Mouse (Mus musculus) CH12.LX (cell line): ENCODE measurements around the gene Ssbp3. TPM values are rescaled to one million over a fixed set of nuclear protein-coding genes. Genes with fewer than 3 reads are reported as not detected.
A peak's percentile ranks its signal among the peaks of the same experiment; 100 is the strongest.

Experiments used
- DNase-seq: peaks from one replicate; pipeline ENCODE4 v3.0.0-alpha.2; 2013; ENCODE audit errors: extremely low read depth
- H3K27ac ChIP-seq: 2 replicates; pipeline ENCODE4 v1.5.1; 2012; ENCODE audit warnings: low read depth, mild to moderate bottlenecking, control low read depth, moderate library complexity; ENCODE audit not compliant: insufficient read depth
- H3K27me3 ChIP-seq: replicated peaks from 2 replicates; pipeline ENCODE3; 2012; ENCODE audit warnings: inconsistent platforms
- H3K36me3 ChIP-seq, 2 experiments: replicated peaks in 1 of 2; 2 replicates each; pipeline versions ENCODE3 to v1.6.1; 2012; ENCODE audit warnings: inconsistent platforms in 1 of 2, low read length in 1 of 2, mild to moderate bottlenecking in 1 of 2, mixed read lengths in 1 of 2, moderate library complexity in 1 of 2; ENCODE audit not compliant: control insufficient read depth in 1 of 2, insufficient read depth in 1 of 2
- H3K4me1 ChIP-seq, 2 experiments: 2 replicates each; pipeline ENCODE4 v1.6.1; 2012; ENCODE audit warnings: inconsistent platforms in 1 of 2, moderate library complexity in 1 of 2; ENCODE audit not compliant: insufficient read depth in 2 of 2, control insufficient read depth in 1 of 2
- H3K4me2 ChIP-seq: 2 replicates; pipeline ENCODE4 v1.6.1; 2012; ENCODE audit warnings: low read depth, mild to moderate bottlenecking, control low read depth; ENCODE audit not compliant: poor library complexity, insufficient read depth, severe bottlenecking
- H3K4me3 ChIP-seq, 3 experiments: fragments of 150-350 bp in 1 of 3; sonication (generic) in 1 of 3; replicated peaks in 1 of 3; 2 replicates each; pipeline versions ENCODE3 to v1.5.1; 2011 to 2012; ENCODE audit warnings: low read depth in 2 of 3, low read length in 2 of 3, mild to moderate bottlenecking in 2 of 3, moderate library complexity in 2 of 3, control low read depth in 1 of 3, improper control_type of control experiment in 1 of 3, inconsistent platforms in 1 of 3, mixed read lengths in 1 of 3; ENCODE audit not compliant: poor library complexity in 1 of 3
- H3K79me2 ChIP-seq: replicated peaks from 2 replicates; pipeline ENCODE4 v1.6.1; 2012; ENCODE audit warnings: mild to moderate bottlenecking, moderate library complexity; ENCODE audit not compliant: control insufficient read depth, poor library complexity, insufficient read depth, severe bottlenecking; ENCODE audit errors: extremely low read depth
- H3K9ac ChIP-seq: 2 replicates; pipeline ENCODE4 v1.6.1; 2012; ENCODE audit warnings: low read depth, mild to moderate bottlenecking, control low read depth, moderate library complexity; ENCODE audit not compliant: insufficient read depth
- H3K9me3 ChIP-seq: replicated peaks from 2 replicates; pipeline ENCODE3; 2012; ENCODE audit warnings: low read length, inconsistent platforms, mixed read lengths
- ELF1 ChIP-seq: IDR thresholded peaks from 2 replicates; pipeline ENCODE4 v1.6.1; 2014; ENCODE audit warnings: low read depth, mild to moderate bottlenecking, inconsistent platforms, low read length, improper control_type of control experiment
- HCFC1 ChIP-seq: IDR thresholded peaks from 2 replicates; pipeline ENCODE4 v1.6.1; 2012; ENCODE audit warnings: low read depth, mild to moderate bottlenecking, inconsistent platforms, low read length, improper control_type of control experiment
- JUN ChIP-seq: IDR thresholded peaks from 2 replicates; pipeline ENCODE4 v1.6.1; 2011; ENCODE audit warnings: low read depth, mild to moderate bottlenecking, low read length, improper control_type of control experiment, moderate library complexity; ENCODE audit not compliant: insufficient read depth
- JUND ChIP-seq: conservative IDR thresholded peaks from 2 replicates; pipeline ENCODE4 v1.6.1; 2011; ENCODE audit warnings: low read depth, low read length, improper control_type of control experiment
- KAT2A ChIP-seq: IDR thresholded peaks from 2 replicates; pipeline ENCODE4 v1.6.1; 2012; ENCODE audit warnings: low read length, improper control_type of control experiment, inconsistent platforms; ENCODE audit not compliant: insufficient replicate concordance
- MAX ChIP-seq: IDR thresholded peaks from 2 replicates; pipeline ENCODE4 v1.6.1; 2011; ENCODE audit warnings: low read length, improper control_type of control experiment
- MAZ ChIP-seq: IDR thresholded peaks from 2 replicates; pipeline ENCODE4 v1.6.1; 2012; ENCODE audit warnings: low read depth, mild to moderate bottlenecking, inconsistent platforms, low read length, improper control_type of control experiment, moderate library complexity
- MXI1 ChIP-seq: IDR thresholded peaks from 2 replicates; pipeline ENCODE4 v1.6.1; 2011; ENCODE audit warnings: mild to moderate bottlenecking, low read depth, low read length, improper control_type of control experiment
- NELFE ChIP-seq: IDR thresholded peaks from 2 replicates; pipeline ENCODE4 v1.6.1; 2011; ENCODE audit warnings: low read depth, low read length, improper control_type of control experiment
- PAX5 ChIP-seq: IDR thresholded peaks from 2 replicates; pipeline ENCODE4 v1.6.1; 2012; ENCODE audit warnings: low read length, inconsistent platforms, mixed read lengths
- POLR2AphosphoS2 ChIP-seq: IDR thresholded peaks from 2 replicates; pipeline ENCODE4 v1.6.1; 2011; ENCODE audit warnings: low read depth, low read length, improper control_type of control experiment
- RAD21 ChIP-seq: IDR thresholded peaks from 2 replicates; pipeline ENCODE4 v1.6.1; 2011; ENCODE audit warnings: low read depth, mild to moderate bottlenecking, low read length, improper control_type of control experiment, moderate library complexity
- SMC3 ChIP-seq: IDR thresholded peaks from 2 replicates; pipeline ENCODE4 v1.6.1; 2011; ENCODE audit warnings: low read depth, low read length, improper control_type of control experiment
- TBP ChIP-seq: conservative IDR thresholded peaks from 2 replicates; pipeline ENCODE4 v1.6.1; 2011; ENCODE audit warnings: low read depth, low read length, improper control_type of control experiment
- UBTF ChIP-seq: IDR thresholded peaks from 2 replicates; pipeline ENCODE4 v1.6.1; 2012; ENCODE audit warnings: low read depth, mild to moderate bottlenecking, inconsistent platforms, low read length, improper control_type of control experiment, moderate library complexity
- USF2 ChIP-seq: conservative IDR thresholded peaks from 2 replicates; pipeline ENCODE4 v1.6.1; 2011; ENCODE audit warnings: low read depth, low read length, improper control_type of control experiment
- ZKSCAN1 ChIP-seq: IDR thresholded peaks from 2 replicates; pipeline ENCODE4 v1.6.1; 2012; ENCODE audit warnings: low read depth, inconsistent platforms, low read length, improper control_type of control experiment, borderline replicate concordance
- ZNF384 ChIP-seq: IDR thresholded peaks from 2 replicates; pipeline ENCODE4 v1.6.1; 2012; ENCODE audit warnings: low read depth, low read length, improper control_type of control experiment, inconsistent platforms
- dilution Hi-C: fragments of 300-500 bp; cut with MboI; formaldehyde crosslinking; loops from 2 replicates; pipeline ENCODE4 v1.14.3; 2020; ENCODE audit warnings: low sequenced_read_pairs; ENCODE audit not compliant: extremely low pct_unique_long_range_greater_than_20kb, extremely low pct_ligation_motif_present
- in situ Hi-C: fragments of 300-500 bp; cut with MboI; formaldehyde crosslinking; loops from 3 replicates; pipeline ENCODE4 v1.14.3; 2019; ENCODE audit warnings: low sequenced_read_pairs, low pct_ligation_motif_present, low pct_unique_long_range_greater_than_20kb, mixed read lengths
- polyA plus RNA-seq: library from polyadenylated mRNA; unstranded; fragments of >175 nt; gene quantifications from 2 replicates; pipeline ENCODE4 v1.2.1, GENCODE M21; 2012; ENCODE audit warnings: low read depth; ENCODE audit not compliant: insufficient read length
- total RNA-seq, 2 experiments: library from RNA; depleted of rRNA; stranded (reverse); fragments of 300-350 nt in 1 of 2; fragments of >200 nt in 1 of 2; gene quantifications; 2 replicates each; pipeline ENCODE4 v1.2.3; 2012 to 2014

Ssbp3 gene
- total and polyA plus RNA-seq, 3 experiments, result 32.4 to 129 (median 76.5) TPM

GRCm38 (mm10) chr4:106983908-106984515 is 73.5 kb downstream of the Ssbp3 start:
- Histone ChIP-seq H3K9ac (no peak overlapping the region), H3K27ac (peak overlapping the region; percentile 17; the same call in 1 of the 2 replicates), H3K4me2 (no peak overlapping the region), H3K36me3 (peaks cover 2 to 58% of the 10 kb centered on the region in 2 experiments)
- in situ Hi-C loops, result no loop called here
- dilution Hi-C loops, result no loop called here
- TF ChIP-seq TBP (no peak), PAX5 (no peak)
- TF ChIP-seq, all 38 proteins: peak for 0
- Histone ChIP-seq H3K4me3 (no peak overlapping the region), H3K4me1 (peaks cover 40 to 98% of the 10 kb centered on the region in 2 experiments), H3K27me3 (no peaks in the 10 kb centered on the region), H3K79me2 (no peaks in the 10 kb centered on the region), H3K9me3 (no peaks in the 10 kb centered on the region)
- DNase-seq, result no peak

GRCm38 (mm10) chr4:106985289-106985688 is 74.8 kb downstream of the Ssbp3 start:
- peaks cover 0 to 58% of the 10 kb centered on the region in 2 experiments for H3K36me3 ChIP-seq
- peaks cover 34 to 90% of the 10 kb centered on the region in 2 experiments for H3K4me1 ChIP-seq
- dilution Hi-C loops (no loop called here), in situ Hi-C loops (loop anchor here (5.0 kb wide), 1 partner anchor 83 kb away; no protein-coding TSS in a partner anchor)
- no peak for DNase-seq
- H3K79me2 ChIP-seq, result no peaks in the 10 kb centered on the region
- no peaks in the 10 kb centered on the region for H3K9me3 ChIP-seq
- H3K27ac ChIP-seq, result no peak overlapping the region
- no peak overlapping the region for H3K4me3 ChIP-seq
- no peak overlapping the region for H3K4me2 ChIP-seq
- H3K9ac ChIP-seq, result no peak overlapping the region
- TF ChIP-seq USF2 (no peak), ZKSCAN1 (no peak), MXI1 (no peak), MAZ (no peak), MAX (no peak), HCFC1 (no peak), POLR2AphosphoS2 (no peak), UBTF (no peak), SMC3 (no peak), JUN (no peak), ZNF384 (no peak), JUND (no peak), KAT2A (no peak), NELFE (no peak), ELF1 (no peak), RAD21 (no peak), TBP (no peak)
- no peaks in the 10 kb centered on the region for H3K27me3 ChIP-seq
